Mouse (Mus musculus) mammary gland, adult 2 months (tissue): ENCODE results near the gene Rtp3. TPM values are rescaled to one million over a fixed set of nuclear protein-coding genes. Genes with fewer than 3 reads are reported as not detected.

Source experiments
- polyA plus RNA-seq: library from polyadenylated mRNA; depleted of rRNA; stranded (reverse); fragments of >200 nt; gene quantifications from 2 replicates; pipeline ENCODE4 v1.2.3, GENCODE M21; 2012; ENCODE audit warnings: low replicate concordance; rRNA removed

Rtp3 gene
- 5.4 and 9.1 TPM in 2 replicates for polyA plus RNA-seq

DNA sequence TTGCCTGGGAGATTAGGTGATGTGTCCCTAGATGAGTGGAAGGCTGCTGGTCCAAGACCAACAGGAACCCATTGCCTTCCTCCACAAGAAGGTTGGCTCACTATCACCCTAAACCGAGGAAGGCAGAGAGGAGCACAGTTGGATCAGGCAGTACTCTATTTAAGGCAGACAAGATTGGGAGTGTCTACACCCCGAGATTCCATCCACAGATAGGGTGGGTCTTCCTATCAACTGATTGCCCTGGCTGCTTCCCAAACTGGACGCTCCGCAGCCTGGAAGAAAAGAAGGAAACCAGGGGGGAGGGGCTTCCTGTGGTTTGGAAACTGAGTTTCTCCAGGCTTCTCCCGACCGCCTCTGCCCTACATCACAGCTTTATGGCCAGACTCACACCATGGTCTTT lies at the start of gene Rtp3:
TSS of gene Rtp3 (minus strand) at position 380 of the 400 bp plus-strand sequence.

DNA sequence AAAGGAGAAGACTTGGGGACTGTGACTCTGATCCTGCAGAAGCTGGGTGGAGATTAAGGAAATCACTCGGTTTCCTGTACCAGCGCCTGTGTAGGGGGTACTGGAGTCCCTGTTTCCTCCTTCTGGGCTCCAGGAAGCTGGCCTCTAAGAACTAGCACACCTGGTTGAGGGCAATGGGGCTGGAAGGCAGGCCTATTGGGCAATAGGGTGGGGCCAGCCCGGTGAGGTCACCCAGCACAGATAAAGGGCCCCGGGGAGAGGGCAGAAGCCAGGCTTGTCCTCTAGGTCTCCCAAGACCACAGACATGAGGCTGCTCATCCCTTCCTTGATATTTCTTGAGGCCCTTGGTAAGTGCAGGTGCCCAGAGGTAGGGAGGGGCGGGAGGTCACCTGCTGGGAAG lies 28.6 kb upstream of the Rtp3 start, which contains the start of gene Ltf:
TSS of gene Ltf (plus strand) at position 250 of the 400 bp plus-strand sequence.

DNA sequence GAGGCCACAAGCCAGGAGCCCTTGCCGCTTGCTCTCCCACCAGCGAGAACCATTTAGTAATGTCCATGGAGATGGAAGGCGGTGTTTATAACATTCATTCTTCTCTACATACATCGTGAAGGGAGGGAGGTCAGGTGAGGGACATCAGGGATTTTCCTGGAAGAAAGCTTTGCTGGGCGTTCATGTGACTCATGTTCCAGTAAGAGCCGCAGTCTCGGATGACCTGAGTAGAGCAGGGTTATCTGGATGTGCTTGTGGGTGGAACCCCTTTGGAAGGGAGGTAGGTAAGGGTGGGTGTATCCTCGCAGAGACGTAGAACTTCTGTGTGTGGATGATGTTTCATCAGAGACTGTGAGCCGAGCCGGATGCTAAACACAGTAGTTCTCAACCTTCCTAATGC lies 39.0 kb downstream of the Rtp3 start, which contains the start of gene Lrrc2:
TSS of gene Lrrc2 (plus strand) at position 149 of the 400 bp plus-strand sequence.

DNA sequence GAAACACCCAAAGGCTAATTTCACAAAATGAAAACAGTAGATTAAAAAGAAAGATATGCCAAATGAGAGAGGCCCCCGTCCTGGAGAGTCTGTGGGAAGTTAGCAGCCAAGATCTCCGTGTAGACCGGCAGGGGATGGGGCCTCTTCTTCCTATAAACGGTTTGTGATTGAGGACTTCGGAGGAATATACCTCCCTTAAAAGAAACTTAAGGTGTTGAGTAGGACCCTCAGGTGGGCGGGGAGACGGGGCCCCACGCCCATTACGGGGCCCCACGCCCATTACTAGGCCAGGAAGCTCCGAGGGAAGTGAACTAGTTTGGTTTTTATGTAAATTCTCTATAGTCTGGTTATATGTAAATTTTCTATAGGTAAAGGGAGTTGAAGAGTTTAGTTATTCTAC lies 44.5 kb downstream of the Rtp3 start, which contains the start of gene Tdgf1:
TSS of gene Tdgf1 (minus strand) at position 233 of the 400 bp plus-strand sequence.

Other genes starting within 250 kb of the Rtp3 start
- gene Myl3, start 248.7 kb downstream of the Rtp3 start, polyA plus RNA-seq, result 1.2 and 7.3 TPM in 2 replicates
- 93.3 and 128 TPM in 2 replicates for gene Pth1r, start 243.4 kb downstream of the Rtp3 start, polyA plus RNA-seq
- gene Prss42, start 192.4 kb downstream of the Rtp3 start, polyA plus RNA-seq, result not detected in 2 replicates
- gene Prss44, start 176.6 kb downstream of the Rtp3 start, polyA plus RNA-seq, result not detected in 2 replicates
- 0.04 TPM in 1 of 2 replicates, not detected in the other for gene Prss43, start 163.9 kb downstream of the Rtp3 start, polyA plus RNA-seq
- gene Prss45, start 156.0 kb downstream of the Rtp3 start, polyA plus RNA-seq, result not detected in 2 replicates
- not detected in 2 replicates for gene Prss46, start 146.1 kb downstream of the Rtp3 start, polyA plus RNA-seq
- 0.07 TPM in 1 of 2 replicates, not detected in the other for gene Prss50, start 132.6 kb downstream of the Rtp3 start, polyA plus RNA-seq
- gene Als2cl, start 110.7 kb downstream of the Rtp3 start, polyA plus RNA-seq, result 63.3 and 112 TPM in 2 replicates
- gene Tmie, start 110.5 kb downstream of the Rtp3 start, polyA plus RNA-seq, result 5.6 and 7.9 TPM in 2 replicates
- not detected in 2 replicates for gene Fam240a, start 73.7 kb downstream of the Rtp3 start, polyA plus RNA-seq
- 0.11 and 0.17 TPM in 2 replicates for gene Tdgf1, start 44.4 kb downstream of the Rtp3 start, polyA plus RNA-seq
- 4.2 TPM in 1 of 2 replicates, not detected in the other for gene Lrrc2, start 39.0 kb downstream of the Rtp3 start, polyA plus RNA-seq
- 41.0 and 80.0 TPM in 2 replicates for gene Ltf, start 28.7 kb upstream of the Rtp3 start, polyA plus RNA-seq
- gene Ccrl2, start 66.9 kb upstream of the Rtp3 start, polyA plus RNA-seq, result 4.3 and 7.2 TPM in 2 replicates
- gene Lrrfip2, start 127.0 kb upstream of the Rtp3 start, polyA plus RNA-seq, result 11.5 and 19.9 TPM in 2 replicates